Mouse (Mus musculus) E14TG2a.4 (cell line): ENCODE measurements around the gene Abhd16b.

Source experiments
- H3K27me3 ChIP-seq: 2 replicates; pipeline ENCODE4 v1.6.1; 2014; ENCODE audit warnings: low read length, control low read depth; ENCODE audit not compliant: insufficient read depth
- H3K36me3 ChIP-seq: 2 replicates; pipeline ENCODE4 v1.6.1; 2014; ENCODE audit warnings: low read length, control low read depth; ENCODE audit not compliant: insufficient read depth
- H3K4me1 ChIP-seq: replicated peaks from 2 replicates; pipeline ENCODE4 v1.6.1; 2014; ENCODE audit warnings: low read depth, low read length, control low read depth
- H3K4me3 ChIP-seq: replicated peaks from 2 replicates; pipeline ENCODE4 v1.5.1; 2014; ENCODE audit warnings: mild to moderate bottlenecking, low read length
- H3K9me3 ChIP-seq: 2 replicates; pipeline ENCODE4 v1.6.1; 2014; ENCODE audit warnings: low read length, control low read depth
- CTCF ChIP-seq: conservative IDR thresholded peaks from 2 replicates; pipeline ENCODE4 v1.5.1; 2014; ENCODE audit warnings: low read length
- NANOG ChIP-seq: IDR thresholded peaks from 2 replicates; pipeline ENCODE4 v1.6.1; 2014; ENCODE audit warnings: borderline replicate concordance, low read length, mixed read lengths
- POU5F1 ChIP-seq: IDR thresholded peaks from 2 replicates; pipeline ENCODE4 v1.6.1; 2014; ENCODE audit warnings: low read length, borderline replicate concordance

The Abhd16b gene

GRCm38 (mm10) chr2:181493156-181493927, at the start of gene Abhd16b:
TSS of gene Abhd16b (plus strand) at chr2:181493206.
- H3K9me3 ChIP-seq, result no peaks in the 10 kb centered on the region
- peaks cover 12% of the 10 kb centered on the region for H3K27me3 ChIP-seq
- H3K4me1 ChIP-seq, result peaks cover 59% of the 10 kb centered on the region
- peaks cover 2% of the 10 kb centered on the region for H3K36me3 ChIP-seq
- TF ChIP-seq CTCF (no peak), POU5F1 (no peak), NANOG (no peak)
- peak within 1 kb of the TSS; percentile 70 for H3K4me3 ChIP-seq

DNA sequence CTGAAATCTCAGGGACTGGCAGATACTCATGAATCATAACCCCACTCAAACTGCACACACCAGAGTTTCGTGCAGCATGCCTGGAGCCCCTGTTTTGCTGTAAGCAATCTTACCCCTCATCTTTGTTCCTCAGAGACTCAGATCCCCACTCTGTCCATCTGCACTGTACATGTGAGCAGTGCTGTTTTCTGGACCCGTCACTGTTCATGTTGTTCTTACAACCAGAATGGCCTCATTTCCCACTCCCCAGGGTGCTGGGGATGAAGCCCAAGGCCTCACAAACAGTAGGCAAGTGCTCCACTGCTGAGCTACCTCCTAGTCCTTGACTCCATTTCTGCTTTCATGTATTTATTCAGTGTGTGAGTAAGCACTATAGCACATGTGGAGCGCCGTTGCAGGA, 40.8 kb upstream of the Abhd16b start:
- Histone ChIP-seq H3K4me3 (no peak overlapping the region), H3K27me3 (peaks cover 17% of the 10 kb centered on the region), H3K9me3 (peaks cover 4% of the 10 kb centered on the region; the same call in 1 of the 2 replicates), H3K4me1 (no peaks in the 10 kb centered on the region), H3K36me3 (no peaks in the 10 kb centered on the region)
- TF ChIP-seq CTCF (no peak), NANOG (no peak), POU5F1 (no peak)

- Histone ChIP-seq H3K27me3 (peaks cover 26% of the 10 kb centered on the region), H3K4me1 (peaks cover 6% of the 10 kb centered on the region), H3K4me3 (no peak overlapping the region), H3K9me3 (peaks cover 4% of the 10 kb centered on the region; the same call in 1 of the 2 replicates), H3K36me3 (no peaks in the 10 kb centered on the region)
- TF ChIP-seq POU5F1, result no peak
- peak; percentile 48 for TF ChIP-seq CTCF
- TF ChIP-seq NANOG, result no peak
These were observed 39.7 kb upstream of the Abhd16b start for GRCm38 (mm10) chr2:181453274-181453673.

GRCm38 (mm10) chr2:181455899-181456298, 37.1 kb upstream of the Abhd16b start:
- H3K27me3 ChIP-seq, result peaks cover 44% of the 10 kb centered on the region
- no peaks in the 10 kb centered on the region for H3K36me3 ChIP-seq
- peaks cover 4% of the 10 kb centered on the region; the same call in 1 of the 2 replicates for H3K9me3 ChIP-seq
- no peak overlapping the region for H3K4me3 ChIP-seq
- peaks cover 20% of the 10 kb centered on the region for H3K4me1 ChIP-seq
- TF ChIP-seq NANOG, result no peak
- TF ChIP-seq CTCF, result no peak

- TF ChIP-seq POU5F1, result no peak
- no peak for TF ChIP-seq NANOG
- no peak for TF ChIP-seq CTCF
- H3K4me1 ChIP-seq, result peaks cover 27% of the 10 kb centered on the region
- H3K27me3 ChIP-seq, result peaks cover 63% of the 10 kb centered on the region
- H3K9me3 ChIP-seq, result peaks cover 4% of the 10 kb centered on the region; the same call in 1 of the 2 replicates
- H3K4me3 ChIP-seq, result peak overlapping the region; percentile 99
- no peaks in the 10 kb centered on the region for H3K36me3 ChIP-seq
These were observed 35.2 kb upstream of the Abhd16b start for GRCm38 (mm10) chr2:181457831-181458230.

GRCm38 (mm10) chr2:181458411-181459152, 34.4 kb upstream of the Abhd16b start:
- TF ChIP-seq NANOG (no peak), POU5F1 (no peak), CTCF (no peak)
- peak overlapping the region; percentile 99 for H3K4me3 ChIP-seq
- H3K9me3 ChIP-seq, result no peaks in the 10 kb centered on the region
- H3K27me3 ChIP-seq, result peaks cover 69% of the 10 kb centered on the region
- H3K4me1 ChIP-seq, result peaks cover 34% of the 10 kb centered on the region
- no peaks in the 10 kb centered on the region for H3K36me3 ChIP-seq

DNA sequence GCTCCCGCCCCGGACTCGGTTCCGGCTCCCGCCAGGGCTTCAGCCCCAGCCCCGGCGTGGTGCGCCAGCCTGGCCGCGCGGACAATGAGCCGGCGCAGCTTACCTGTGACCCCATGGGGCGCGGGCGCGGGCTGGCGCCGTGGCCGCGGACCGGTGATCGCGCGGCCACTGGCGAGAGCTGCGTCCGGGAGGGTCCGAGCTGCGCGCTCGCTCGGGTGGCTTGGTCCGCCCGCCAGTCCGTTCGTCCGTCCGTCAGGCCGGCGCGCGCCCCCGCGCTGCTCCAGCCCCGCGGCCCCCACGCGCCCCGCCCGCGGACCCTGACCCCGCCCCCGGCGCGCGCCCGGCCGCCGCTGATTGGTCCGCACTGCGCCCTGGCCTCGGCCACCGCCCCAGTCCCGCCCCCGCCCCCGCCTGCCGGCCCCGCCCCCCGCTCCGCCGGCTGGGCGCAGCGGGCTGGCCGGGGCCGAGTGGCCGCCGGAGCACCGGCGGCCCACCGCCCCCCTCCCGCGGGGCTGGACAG, 33.8 kb upstream of the Abhd16b start, which contains the start of gene Zbtb46:
Zbtb46 (minus strand) TSS at position 274 of the 520 bp plus-strand sequence.
- Histone ChIP-seq H3K36me3 (no peaks in the 10 kb centered on the region), H3K27me3 (peaks cover 75% of the 10 kb centered on the region), H3K4me3 (peak within 1 kb of the TSS; percentile 99), H3K9me3 (no peaks in the 10 kb centered on the region), H3K4me1 (peaks cover 35% of the 10 kb centered on the region)
- no peak for TF ChIP-seq POU5F1
- TF ChIP-seq NANOG, result no peak
- no peak for TF ChIP-seq CTCF

- no peaks in the 10 kb centered on the region for H3K9me3 ChIP-seq
- H3K36me3 ChIP-seq, result no peaks in the 10 kb centered on the region
- TF ChIP-seq POU5F1 (no peak), CTCF (no peak), NANOG (no peak)
- peaks cover 82% of the 10 kb centered on the region for H3K27me3 ChIP-seq
- peak overlapping the region; percentile 99 for H3K4me3 ChIP-seq
- peaks cover 35% of the 10 kb centered on the region for H3K4me1 ChIP-seq
These were observed 33.1 kb upstream of the Abhd16b start for GRCm38 (mm10) chr2:181459673-181460621.
